Mouse (Mus musculus) liver (tissue): ENCODE measurements around the gene Paqr4.

Experiments
- DNase-seq: peaks from one replicate; pipeline ENCODE4 v3.0.0-alpha.2; 2020; ENCODE audit warnings: mixed read lengths

Paqr4 gene

GRCm38 (mm10) chr17:23748631-23749391, 8.1 kb upstream of the Paqr4 start:
- DNase-seq, result peak; percentile 64

GRCm38 (mm10) chr17:23748026-23748425, 7.4 kb upstream of the Paqr4 start:
- no peak for DNase-seq

GRCm38 (mm10) chr17:23747471-23747870, 6.8 kb upstream of the Paqr4 start:
- DNase-seq, result no peak

- no peak for DNase-seq
These were observed 6.1 kb upstream of the Paqr4 start for GRCm38 (mm10) chr17:23746767-23747166.

- no peak for DNase-seq
These were observed 5.6 kb upstream of the Paqr4 start for GRCm38 (mm10) chr17:23746311-23746710.

- DNase-seq, result no peak
These were observed 4.9 kb upstream of the Paqr4 start, which contains the start of gene Kremen2 for GRCm38 (mm10) chr17:23745301-23746251. Kremen2 (minus strand) TSS chr17:23745833.

- no peak for DNase-seq
These were observed 4.0 kb upstream of the Paqr4 start for GRCm38 (mm10) chr17:23744651-23745050.

GRCm38 (mm10) chr17:23744076-23744475, 3.4 kb upstream of the Paqr4 start:
- no peak for DNase-seq

GRCm38 (mm10) chr17:23742941-23743340, 2.3 kb upstream of the Paqr4 start:
- no peak for DNase-seq

GRCm38 (mm10) chr17:23742210-23742793, 1.6 kb upstream of the Paqr4 start:
- no peak for DNase-seq

- no peak for DNase-seq
These were observed 917 bp upstream of the Paqr4 start for GRCm38 (mm10) chr17:23741359-23742209.

GRCm38 (mm10) chr17:23740136-23740584, 507 bp downstream of the Paqr4 start:
- DNase-seq, result peak; percentile 91

- no peak for DNase-seq
These were observed 1.2 kb downstream of the Paqr4 start for GRCm38 (mm10) chr17:23739202-23740135.

- DNase-seq, result no peak
These were observed 1.8 kb downstream of the Paqr4 start for GRCm38 (mm10) chr17:23738836-23739201.

GRCm38 (mm10) chr17:23737493-23738445, 2.9 kb downstream of the Paqr4 start:
- DNase-seq, result no peak

- DNase-seq, result no peak
These were observed 6.3 kb downstream of the Paqr4 start for GRCm38 (mm10) chr17:23734341-23734740.

GRCm38 (mm10) chr17:23730441-23730840, 10.2 kb downstream of the Paqr4 start:
- DNase-seq, result no peak

GRCm38 (mm10) chr17:23726758-23727142, 13.9 kb downstream of the Paqr4 start:
- peak; percentile 91 for DNase-seq

GRCm38 (mm10) chr17:23725999-23726757, 14.5 kb downstream of the Paqr4 start, which contains the start of gene Pkmyt1:
Pkmyt1 (plus strand) TSS chr17:23726336.
- peak; percentile 97 for DNase-seq
